Mouse (Mus musculus) urinary bladder, postnatal 36 days (tissue): ENCODE results near the gene Cldn14.
A peak's percentile ranks its signal among the peaks of the same experiment; 100 is the strongest.

ENCODE experiments used
- DNase-seq, 2 experiments: peaks; one replicate each; pipeline ENCODE4 v3.0.0; 2022; ENCODE audit warnings: low spot score in 2 of 2, mixed read lengths in 1 of 2

Gene Cldn14

GRCm38 (mm10) chr16:93947396-93947795, 61.2 kb downstream of the Cldn14 start:
- no peak for DNase-seq

- no peak for DNase-seq
Measured at GRCm38 (mm10) chr16:93944301-93944700, 64.3 kb downstream of the Cldn14 start.

GRCm38 (mm10) chr16:93942796-93943502, 65.7 kb downstream of the Cldn14 start:
- DNase-seq, result no peak

GRCm38 (mm10) chr16:93941781-93942567, 66.7 kb downstream of the Cldn14 start:
- no peak for DNase-seq

GRCm38 (mm10) chr16:93939961-93940360, 68.7 kb downstream of the Cldn14 start:
- no peak for DNase-seq

GRCm38 (mm10) chr16:93938400-93938846, 70.2 kb downstream of the Cldn14 start:
- DNase-seq, result peak; percentile 53 to 63

- no peak for DNase-seq
Measured at GRCm38 (mm10) chr16:93935009-93935408, 73.6 kb downstream of the Cldn14 start.

- no peak for DNase-seq
Measured at GRCm38 (mm10) chr16:93934588-93934987, 74.0 kb downstream of the Cldn14 start.

- DNase-seq, result no peak
Measured at GRCm38 (mm10) chr16:93932185-93933168, 76.2 kb downstream of the Cldn14 start.

- no peak for DNase-seq
Measured at GRCm38 (mm10) chr16:93929370-93930032, 79.1 kb downstream of the Cldn14 start.

- no peak for DNase-seq
Measured at GRCm38 (mm10) chr16:93925684-93926247, 82.9 kb downstream of the Cldn14 start.

GRCm38 (mm10) chr16:93923788-93924187, 84.8 kb downstream of the Cldn14 start:
- DNase-seq, result no peak

GRCm38 (mm10) chr16:93922835-93923389, 85.7 kb downstream of the Cldn14 start:
- no peak for DNase-seq

- DNase-seq, result no peak
Measured at GRCm38 (mm10) chr16:93920673-93921072, 88.0 kb downstream of the Cldn14 start.

- DNase-seq, result no peak
Measured at GRCm38 (mm10) chr16:93919189-93919588, 89.4 kb downstream of the Cldn14 start.

GRCm38 (mm10) chr16:93918679-93919060, 90.0 kb downstream of the Cldn14 start:
- DNase-seq, result no peak

- DNase-seq, result peak; percentile 84 to 85
Measured at GRCm38 (mm10) chr16:93917712-93918678, 90.6 kb downstream of the Cldn14 start.

- no peak for DNase-seq
Measured at GRCm38 (mm10) chr16:93915338-93915849, 93.2 kb downstream of the Cldn14 start.
